Mouse (Mus musculus): ENCODE measurements around the gene Kcnh6.

DNA sequence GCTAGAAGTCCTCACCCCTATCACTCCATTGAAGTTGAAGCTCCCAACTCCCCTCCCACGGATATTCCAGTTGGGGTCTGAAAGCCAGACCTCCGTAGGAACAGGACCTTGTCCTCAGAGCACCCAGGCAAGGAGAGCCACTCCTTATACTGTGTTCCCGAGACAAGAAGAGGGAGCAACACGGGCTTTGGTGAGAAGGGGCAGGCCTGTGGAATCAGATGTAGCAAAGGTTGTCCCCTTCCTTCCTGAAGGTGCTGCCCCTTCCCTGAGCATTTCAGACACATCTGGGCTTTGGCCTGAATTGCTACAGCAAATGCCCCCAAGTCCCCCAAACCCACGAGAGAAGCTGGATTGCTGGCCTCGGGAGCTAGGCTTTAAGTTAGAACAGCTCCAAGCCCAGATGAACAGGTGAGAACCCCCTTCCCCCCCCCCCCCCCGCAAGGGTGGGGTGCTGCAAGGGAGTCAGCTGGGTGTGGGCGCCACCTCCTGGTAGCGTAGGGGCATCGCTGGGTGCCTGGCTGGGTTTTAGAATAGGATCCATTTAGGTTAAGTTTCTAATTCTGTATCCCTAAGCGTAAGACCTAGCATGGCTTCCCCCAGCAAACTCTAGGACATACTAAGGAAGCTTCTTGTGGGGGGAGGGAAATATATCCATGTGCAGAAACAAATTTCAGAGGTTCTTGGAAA, 18.7 kb downstream of the Kcnh6 start:
- TF ChIP-seq POLR2A (IDR thresholded peaks at IDR 0.05; ENCODE audit: insufficient read depth, low read depth, low read length) (no peak), EP300 (IDR thresholded peaks at IDR 0.05; ENCODE audit: insufficient read depth, low read depth, low read length) (peak; percentile 35; the same call in 1 of the 2 replicates), CTCF (IDR thresholded peaks at IDR 0.05) (peak; percentile 91)
